17 mouse cellular contexts compared by ENCODE assay signal in the genomic region with DNA sequence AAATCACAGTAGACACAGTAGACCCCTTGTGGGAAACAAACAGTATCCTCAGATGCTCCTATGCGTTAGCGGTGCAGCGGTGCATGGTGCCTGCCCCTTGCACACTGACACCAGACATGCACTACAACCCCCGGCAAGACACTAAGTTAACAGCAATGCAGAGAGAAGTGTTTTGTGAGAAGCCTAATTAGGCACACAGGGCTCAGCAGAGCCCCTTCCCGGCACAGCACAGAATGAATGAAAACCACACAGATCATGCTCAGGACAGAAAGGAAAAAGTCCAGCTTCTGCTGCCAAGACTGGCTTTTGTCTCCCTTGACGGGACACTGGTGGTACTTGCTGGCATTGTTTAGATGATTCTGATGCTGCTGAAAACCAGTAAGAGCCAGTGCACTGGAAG.
DNase-seq lines count a peak whose midpoint lies in the region; ATAC-seq lines count a peak whose summit lies in the region.
"Had no signal": no experiment of that assay in that cellular context is flagged by ENCODE, and none has a peak within 500 bp of the region (broad histone marks: within the 10 kb centered on the region; RNA-seq: fewer than 3 reads in every experiment).

No protein-coding gene starts in this region.

- 71% methylated on average over 6 of the region's 6 CpGs for WGBS in neural tube, embryonic 11.5 days
- 78% methylated on average over 6 of the region's 6 CpGs for WGBS in limb, embryonic 10.5 days

- no peak for ATAC-seq in neural tube, embryonic 11.5 days (ENCODE audit: insufficient read depth, low FRiP score, low TSS enrichment)
- ATAC-seq: Patski had no signal

- H3K9me3 ChIP-seq in neural tube, embryonic 11.5 days (ENCODE audit: control insufficient read depth, low read length) = no peaks in the 10 kb centered on the region
- no peaks in the 10 kb centered on the region for H3K9me3 ChIP-seq in limb, embryonic 10.5 days (replicated peaks)
- H3K9me3 ChIP-seq: heart, embryonic 12.5 days; megakaryocyte, embryonic 14.5 days had no signal

- H3K9ac ChIP-seq in neural tube, embryonic 11.5 days (ENCODE audit: low read length) = no peak overlapping the region
- H3K9ac ChIP-seq: heart, embryonic 12.5 days had no signal

- H3K27me3 ChIP-seq in neural tube, embryonic 11.5 days (ENCODE audit: control insufficient read depth, insufficient read depth, low read length) = no peaks in the 10 kb centered on the region
- H3K27me3 ChIP-seq in limb, embryonic 10.5 days (ENCODE audit: low read depth, poor library complexity, severe bottlenecking) = no peaks in the 10 kb centered on the region
- H3K27me3 ChIP-seq: CH12.LX; heart, embryonic 12.5 days; megakaryocyte, embryonic 14.5 days; Patski had no signal

- H3K4me2 ChIP-seq in neural tube, embryonic 11.5 days (ENCODE audit: low read depth) = no peak overlapping the region
- H3K4me2 ChIP-seq: heart, embryonic 12.5 days had no signal

- DNase-seq in cerebellum, postnatal 10 days = peak; percentile 42 to 48
- DNase-seq in cerebellum, postnatal 4 days (ENCODE audit: low spot score in 2 of 2) = no peak
- DNase-seq in neural tube, embryonic 11.5 days (ENCODE audit: low spot score) = peak; percentile 19
- DNase-seq in neural tube, embryonic 10.5 days (ENCODE audit: extremely low spot score, low spot score) = no peak
- DNase-seq in limb, embryonic 10.5 days (ENCODE audit: low spot score) = no peak
- DNase-seq in ovary, postnatal 36 days (ENCODE audit: low spot score) = no peak
- DNase-seq in urinary bladder, adult 2 months (ENCODE audit: low spot score) = no peak
- DNase-seq in left cerebral cortex, adult 8-10 months (ENCODE audit: low spot score in 2 of 2) = no peak
- DNase-seq: cerebellum, adult 2 months; gastrocnemius, postnatal 14 days; kidney, adult 9 months; thymus, postnatal 14 days had no signal

- no peaks in the 10 kb centered on the region; the same call in 1 of the 2 replicates for H3K4me1 ChIP-seq in neural tube, embryonic 11.5 days (ENCODE audit: control insufficient read depth, insufficient read depth, low read length)
- no peaks in the 10 kb centered on the region for H3K4me1 ChIP-seq in limb, embryonic 10.5 days
- H3K4me1 ChIP-seq: heart, embryonic 12.5 days had no signal

- no peak overlapping the region for H3K4me3 ChIP-seq in neural tube, embryonic 11.5 days (ENCODE audit: low read depth, low read length)
- H3K4me3 ChIP-seq in limb, embryonic 10.5 days = no peak overlapping the region
- H3K4me3 ChIP-seq: erythroblast, embryonic 14.5 days; heart, embryonic 12.5 days; megakaryocyte, embryonic 14.5 days had no signal

- H3K27ac ChIP-seq in neural tube, embryonic 11.5 days (ENCODE audit: low read depth, low read length) = no peak overlapping the region
- H3K27ac ChIP-seq in limb, embryonic 10.5 days = peak overlapping the region; percentile 10; the same call in 1 of the 2 replicates

- no peaks in the 10 kb centered on the region for H3K36me3 ChIP-seq in neural tube, embryonic 11.5 days (ENCODE audit: control insufficient read depth, insufficient read depth, low read length)
- H3K36me3 ChIP-seq in limb, embryonic 10.5 days = peaks cover 39% of the 10 kb centered on the region

Comparison
In these comparisons a context has a peak if more than half of its experiments do, and no peak if none do; other contexts are left out.
1. DNase-seq: peak in cerebellum, postnatal 10 days (2 of 2) and neural tube, embryonic 11.5 days (single experiment); none in cerebellum, postnatal 4 days (0 of 2), neural tube, embryonic 10.5 days (single experiment), limb, embryonic 10.5 days (single experiment), ovary, postnatal 36 days (single experiment), urinary bladder, adult 2 months (single experiment) and left cerebral cortex, adult 8-10 months (0 of 2).